Mouse (Mus musculus): ENCODE measurements around the gene Gm10964. TPM values are rescaled to one million over a fixed set of nuclear protein-coding genes. Genes with fewer than 3 reads are reported as not detected.

The Gm10964 gene
- not detected in 2 replicates for polyA plus RNA-seq (2014; fragmentation: Nextera tagmentation; extraction: Ambion mirVana)

GRCm38 (mm10) chr3:103739329-103739728 lies at the start of gene Gm10964:
Gene Gm10964, plus strand, starts transcription at chr3:103739366.
- Histone ChIP-seq H3K36me3 (ENCODE audit: control insufficient read depth, insufficient read depth, low read length) (peaks cover 15% of the 10 kb centered on the region), H3K4me1 (ENCODE audit: control insufficient read depth, insufficient read depth, low read length) (peaks cover 17% of the 10 kb centered on the region), H3K27ac (ENCODE audit: low read depth, low read length) (peak within 1 kb of the TSS; percentile 60), H3K4me3 (ENCODE audit: low read depth, low read length) (no peak within 1 kb of the TSS; the same call in 1 of the 2 replicates), H3K9ac (replicated peaks; ENCODE audit: low read depth, low read length) (no peak within 1 kb of the TSS), H3K27me3 (ENCODE audit: control insufficient read depth, insufficient read depth, low read length) (no peaks in the 10 kb centered on the region), H3K9me3 (ENCODE audit: control insufficient read depth, low read length) (no peaks in the 10 kb centered on the region), H3K4me2 (ENCODE audit: low read depth, low read length) (peak within 1 kb of the TSS; percentile 45; the same call in 1 of the 2 replicates)
- WGBS, result 91% methylated on average over 1 of the region's 1 CpGs
- no peak for ATAC-seq (ENCODE audit: low read depth)

- Histone ChIP-seq H3K4me3 (ENCODE audit: low read depth, low read length) (no peak overlapping the region), H3K9ac (replicated peaks; ENCODE audit: low read depth, low read length) (no peak overlapping the region), H3K4me1 (ENCODE audit: control insufficient read depth, insufficient read depth, low read length) (no peaks in the 10 kb centered on the region), H3K4me2 (ENCODE audit: low read depth, low read length) (no peak overlapping the region), H3K9me3 (ENCODE audit: control insufficient read depth, low read length) (no peaks in the 10 kb centered on the region), H3K27me3 (ENCODE audit: control insufficient read depth, insufficient read depth, low read length) (no peaks in the 10 kb centered on the region), H3K27ac (ENCODE audit: low read depth, low read length) (no peak overlapping the region), H3K36me3 (ENCODE audit: control insufficient read depth, insufficient read depth, low read length) (no peaks in the 10 kb centered on the region)
- 88% methylated on average over 3 of the region's 3 CpGs for WGBS
- ATAC-seq (ENCODE audit: low read depth), result no peak
Measured at GRCm38 (mm10) chr3:103690506-103690905, 48.7 kb upstream of the Gm10964 start.

DNA sequence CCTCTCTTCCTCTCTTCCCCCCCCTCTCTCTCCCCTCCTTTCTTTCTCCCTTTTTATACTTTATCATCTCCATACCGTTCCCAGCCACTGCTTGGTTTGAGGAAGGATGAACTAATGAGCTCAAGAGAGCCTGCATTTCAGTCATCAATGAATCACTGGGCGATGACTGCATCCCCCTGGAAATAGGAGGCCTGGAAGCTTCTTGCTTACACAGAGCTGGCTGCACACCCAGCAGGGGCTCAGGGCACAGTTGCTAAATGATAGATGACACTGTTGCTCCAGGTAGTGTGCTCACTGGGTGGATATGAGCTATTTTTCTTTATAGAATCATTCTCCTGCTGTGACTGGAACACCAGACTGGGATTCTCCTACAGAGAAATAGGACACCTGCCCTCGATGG lies 43.6 kb upstream of the Gm10964 start:
- WGBS, result 47% methylated on average over 3 of the region's 3 CpGs
- no peak overlapping the region for H3K9ac ChIP-seq (replicated peaks; ENCODE audit: low read depth, low read length)
- no peak overlapping the region for H3K27ac ChIP-seq (ENCODE audit: low read depth, low read length)
- H3K4me1 ChIP-seq (ENCODE audit: control insufficient read depth, insufficient read depth, low read length), result no peaks in the 10 kb centered on the region
- H3K27me3 ChIP-seq (ENCODE audit: control insufficient read depth, insufficient read depth, low read length), result no peaks in the 10 kb centered on the region
- H3K36me3 ChIP-seq (ENCODE audit: control insufficient read depth, insufficient read depth, low read length), result no peaks in the 10 kb centered on the region
- no peak overlapping the region for H3K4me3 ChIP-seq (ENCODE audit: low read depth, low read length)
- ATAC-seq (ENCODE audit: low read depth), result no peak
- H3K4me2 ChIP-seq (ENCODE audit: low read depth, low read length), result no peak overlapping the region
- H3K9me3 ChIP-seq (ENCODE audit: control insufficient read depth, low read length), result no peaks in the 10 kb centered on the region

GRCm38 (mm10) chr3:103696388-103696925 lies 42.7 kb upstream of the Gm10964 start:
- Histone ChIP-seq H3K4me1 (ENCODE audit: control insufficient read depth, insufficient read depth, low read length) (no peaks in the 10 kb centered on the region), H3K27ac (ENCODE audit: low read depth, low read length) (no peak overlapping the region), H3K36me3 (ENCODE audit: control insufficient read depth, insufficient read depth, low read length) (no peaks in the 10 kb centered on the region), H3K9ac (replicated peaks; ENCODE audit: low read depth, low read length) (no peak overlapping the region), H3K9me3 (ENCODE audit: control insufficient read depth, low read length) (no peaks in the 10 kb centered on the region), H3K27me3 (ENCODE audit: control insufficient read depth, insufficient read depth, low read length) (no peaks in the 10 kb centered on the region), H3K4me3 (ENCODE audit: low read depth, low read length) (no peak overlapping the region), H3K4me2 (ENCODE audit: low read depth, low read length) (no peak overlapping the region)
- 84% methylated on average over 1 of the region's 1 CpGs for WGBS
- no peak for ATAC-seq (ENCODE audit: low read depth)

DNA sequence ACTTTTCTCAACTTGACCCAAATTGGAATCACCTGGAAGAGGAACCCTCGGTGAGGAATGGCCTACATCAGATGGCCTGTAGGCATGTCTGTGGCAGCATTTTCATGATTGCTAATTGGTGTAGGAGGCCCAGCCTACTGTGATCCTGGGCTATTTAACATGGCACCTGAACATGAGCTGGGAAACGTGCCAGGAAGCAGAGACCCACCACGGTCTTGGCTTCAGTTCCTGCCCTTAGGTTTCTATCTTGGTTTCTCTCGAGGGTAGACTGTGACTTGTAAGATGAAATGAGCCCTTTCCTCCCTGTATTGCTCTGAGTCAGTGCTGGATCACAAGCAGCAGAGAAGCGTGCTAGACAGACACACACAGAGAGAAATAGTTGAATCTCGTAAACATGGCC lies 34.5 kb upstream of the Gm10964 start:
- H3K9me3 ChIP-seq (ENCODE audit: control insufficient read depth, low read length), result no peaks in the 10 kb centered on the region
- no peaks in the 10 kb centered on the region for H3K4me1 ChIP-seq (ENCODE audit: control insufficient read depth, insufficient read depth, low read length)
- H3K4me3 ChIP-seq (ENCODE audit: low read depth, low read length), result no peak overlapping the region
- H3K27ac ChIP-seq (ENCODE audit: low read depth, low read length), result no peak overlapping the region
- H3K9ac ChIP-seq (replicated peaks; ENCODE audit: low read depth, low read length), result no peak overlapping the region
- ATAC-seq (ENCODE audit: low read depth), result no peak
- no peak overlapping the region for H3K4me2 ChIP-seq (ENCODE audit: low read depth, low read length)
- H3K27me3 ChIP-seq (ENCODE audit: control insufficient read depth, insufficient read depth, low read length), result no peaks in the 10 kb centered on the region
- no peaks in the 10 kb centered on the region for H3K36me3 ChIP-seq (ENCODE audit: control insufficient read depth, insufficient read depth, low read length)
- WGBS, result 74% methylated on average over 6 of the region's 6 CpGs

GRCm38 (mm10) chr3:103705426-103705825 lies 33.7 kb upstream of the Gm10964 start:
- ATAC-seq (ENCODE audit: low read depth), result no peak
- 88% methylated on average over 12 of the region's 12 CpGs for WGBS
- no peak overlapping the region for H3K27ac ChIP-seq (ENCODE audit: low read depth, low read length)
- H3K36me3 ChIP-seq (ENCODE audit: control insufficient read depth, insufficient read depth, low read length), result no peaks in the 10 kb centered on the region
- H3K9ac ChIP-seq (replicated peaks; ENCODE audit: low read depth, low read length), result no peak overlapping the region
- no peak overlapping the region for H3K4me3 ChIP-seq (ENCODE audit: low read depth, low read length)
- H3K9me3 ChIP-seq (ENCODE audit: control insufficient read depth, low read length), result no peaks in the 10 kb centered on the region
- H3K4me1 ChIP-seq (ENCODE audit: control insufficient read depth, insufficient read depth, low read length), result no peaks in the 10 kb centered on the region
- no peaks in the 10 kb centered on the region for H3K27me3 ChIP-seq (ENCODE audit: control insufficient read depth, insufficient read depth, low read length)
- H3K4me2 ChIP-seq (ENCODE audit: low read depth, low read length), result no peak overlapping the region

- Histone ChIP-seq H3K36me3 (ENCODE audit: control insufficient read depth, insufficient read depth, low read length) (no peaks in the 10 kb centered on the region), H3K27me3 (ENCODE audit: control insufficient read depth, insufficient read depth, low read length) (no peaks in the 10 kb centered on the region), H3K9me3 (ENCODE audit: control insufficient read depth, low read length) (no peaks in the 10 kb centered on the region), H3K27ac (ENCODE audit: low read depth, low read length) (no peak overlapping the region), H3K4me2 (ENCODE audit: low read depth, low read length) (no peak overlapping the region), H3K4me1 (ENCODE audit: control insufficient read depth, insufficient read depth, low read length) (no peaks in the 10 kb centered on the region), H3K4me3 (ENCODE audit: low read depth, low read length) (no peak overlapping the region), H3K9ac (replicated peaks; ENCODE audit: low read depth, low read length) (no peak overlapping the region)
- 99% methylated on average over 5 of the region's 5 CpGs for WGBS
- ATAC-seq (ENCODE audit: low read depth), result no peak
Measured at GRCm38 (mm10) chr3:103709470-103710040, 29.6 kb upstream of the Gm10964 start.

DNA sequence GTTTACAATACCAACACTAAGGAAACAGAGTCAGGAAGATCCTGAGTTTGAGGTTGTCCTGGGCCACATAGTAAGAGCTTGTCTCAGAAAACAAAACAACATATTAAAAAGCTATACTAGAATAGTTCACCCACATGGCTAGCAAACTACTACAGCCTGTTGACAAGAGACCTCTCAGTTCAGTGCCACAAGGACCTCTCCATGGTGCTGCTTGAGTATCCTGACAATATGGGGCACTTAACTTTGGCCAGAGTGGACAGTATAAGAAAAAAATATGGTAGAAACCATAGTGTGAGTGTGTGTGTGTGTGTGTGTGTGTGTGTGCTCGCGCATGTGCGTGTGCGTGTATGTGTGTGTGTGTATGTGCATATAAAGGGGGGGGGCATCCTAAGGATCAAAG lies 27.0 kb upstream of the Gm10964 start:
- Histone ChIP-seq H3K27me3 (ENCODE audit: control insufficient read depth, insufficient read depth, low read length) (no peaks in the 10 kb centered on the region), H3K4me3 (ENCODE audit: low read depth, low read length) (no peak overlapping the region), H3K36me3 (ENCODE audit: control insufficient read depth, insufficient read depth, low read length) (no peaks in the 10 kb centered on the region), H3K9ac (replicated peaks; ENCODE audit: low read depth, low read length) (no peak overlapping the region), H3K4me2 (ENCODE audit: low read depth, low read length) (no peak overlapping the region), H3K9me3 (ENCODE audit: control insufficient read depth, low read length) (no peaks in the 10 kb centered on the region), H3K4me1 (ENCODE audit: control insufficient read depth, insufficient read depth, low read length) (peaks cover 11% of the 10 kb centered on the region), H3K27ac (ENCODE audit: low read depth, low read length) (no peak overlapping the region)
- 100% methylated on average over 4 of the region's 4 CpGs for WGBS
- no peak for ATAC-seq (ENCODE audit: low read depth)

DNA sequence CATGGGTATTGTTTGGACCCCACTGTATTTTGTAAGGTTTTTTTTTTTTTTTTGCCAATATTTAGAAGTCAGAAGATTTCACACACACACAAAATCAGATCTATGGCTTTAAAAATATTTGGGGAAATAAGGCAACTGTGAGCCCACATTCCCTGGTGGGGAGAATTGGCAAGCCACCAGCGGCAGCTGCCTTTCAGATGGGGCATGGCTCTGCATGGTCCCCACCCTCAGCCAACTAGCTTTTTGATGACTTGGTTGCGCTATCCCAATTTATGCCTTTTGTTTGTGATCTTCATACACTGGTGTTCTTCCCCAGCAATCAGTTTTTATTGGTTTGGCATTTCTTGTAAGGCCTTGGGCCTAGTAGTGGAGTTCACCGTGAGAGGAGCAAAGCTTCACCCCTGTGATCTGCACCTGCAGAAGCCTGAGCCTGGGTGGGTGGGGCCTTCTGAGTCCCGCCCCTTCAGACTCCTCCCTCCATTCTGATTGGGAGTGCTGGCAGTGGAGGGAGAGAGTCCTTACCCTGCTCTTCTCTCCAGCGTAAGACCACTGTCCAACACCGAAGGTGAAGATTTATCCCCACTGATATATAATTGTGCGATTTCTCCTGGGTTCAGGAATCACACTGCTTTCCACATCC lies 24.8 kb upstream of the Gm10964 start:
- H3K36me3 ChIP-seq (ENCODE audit: control insufficient read depth, insufficient read depth, low read length), result no peaks in the 10 kb centered on the region
- peaks cover 13% of the 10 kb centered on the region for H3K4me1 ChIP-seq (ENCODE audit: control insufficient read depth, insufficient read depth, low read length)
- H3K4me2 ChIP-seq (ENCODE audit: low read depth, low read length), result no peak overlapping the region
- no peak overlapping the region for H3K27ac ChIP-seq (ENCODE audit: low read depth, low read length)
- no peaks in the 10 kb centered on the region for H3K27me3 ChIP-seq (ENCODE audit: control insufficient read depth, insufficient read depth, low read length)
- no peaks in the 10 kb centered on the region for H3K9me3 ChIP-seq (ENCODE audit: control insufficient read depth, low read length)
- H3K4me3 ChIP-seq (ENCODE audit: low read depth, low read length), result no peak overlapping the region
- WGBS, result 64% methylated on average over 7 of the region's 7 CpGs
- ATAC-seq (ENCODE audit: low read depth), result no peak
- no peak overlapping the region for H3K9ac ChIP-seq (replicated peaks; ENCODE audit: low read depth, low read length)

Data from neural tube, embryonic 14.5 days (tissue).